Mouse (Mus musculus): Measurements from ENCODE around the gene Kdm5b.

- TF ChIP-seq CTCF (IDR thresholded peaks at IDR 0.05; ENCODE audit: low read depth, low read length) (no peak), TAL1 (conservative IDR thresholded peaks at IDR 0.05; ENCODE audit: low read depth, low read length) (no peak)
Measured at GRCm38 (mm10) chr1:134651268-134651850, 91.4 kb downstream of the Kdm5b start.

All from G1E (cell line).